ENCODE assay signal across 12 mouse cellular contexts in the genomic region with DNA sequence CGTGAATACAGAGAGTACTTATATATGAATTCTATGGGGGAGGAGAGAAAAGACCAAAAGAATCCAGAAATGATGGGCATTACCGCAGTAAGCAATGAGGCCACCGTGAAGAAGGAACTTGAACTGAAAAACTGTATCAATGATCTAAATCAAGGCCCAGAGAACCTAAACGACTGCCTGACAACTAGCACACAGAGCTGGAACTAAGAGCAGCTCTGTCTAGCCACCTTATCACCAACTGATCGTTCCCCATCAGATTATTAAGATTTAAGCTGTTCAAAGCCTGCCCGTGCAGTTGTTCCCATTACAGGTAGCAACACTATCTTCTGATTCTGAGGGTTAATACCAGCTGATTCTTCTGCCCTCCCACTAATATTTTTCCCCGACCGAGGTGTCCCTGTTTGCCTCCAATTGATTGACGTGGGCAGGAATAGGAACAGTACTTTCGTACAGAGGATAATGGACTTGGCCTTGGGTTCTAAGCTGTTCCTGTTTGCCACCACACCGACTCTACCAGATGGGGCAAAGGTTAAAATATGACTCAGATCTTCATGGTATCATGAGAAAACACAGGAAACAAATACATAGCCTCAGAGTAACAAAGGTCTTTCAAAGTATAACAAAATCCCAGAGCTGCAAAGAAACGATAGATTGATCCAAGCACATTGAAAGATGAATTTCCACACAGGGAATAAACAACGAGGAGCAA. TPM values are rescaled to one million over a fixed set of nuclear protein-coding genes. Genes with fewer than 3 reads are reported as not detected.
"Had no signal": no experiment of that assay in that cellular context is flagged by ENCODE, and none has a peak within 500 bp of the region (broad histone marks: within the 10 kb centered on the region; RNA-seq: fewer than 3 reads in every experiment).

No protein-coding gene starts in this region.

- H3K4me1 ChIP-seq: neural tube, embryonic 15.5 days had no signal

- ATAC-seq: lung, postnatal 0 days had no signal

- H3K36me3 ChIP-seq: neural tube, embryonic 15.5 days had no signal

- H3K9me3 ChIP-seq: neural tube, embryonic 15.5 days had no signal

- H3K4me3 ChIP-seq: myocyte; neural tube, embryonic 15.5 days had no signal

- H3K9ac ChIP-seq: liver, embryonic 14.5 days; neural tube, embryonic 15.5 days had no signal

- H3K27ac ChIP-seq: liver, embryonic 14.5 days; neural tube, embryonic 15.5 days had no signal

- DNase-seq: kidney, adult 18-20 months; layer of hippocampus, postnatal 36 days; lung, adult 2 months; lung, postnatal 36 days; midbrain, embryonic 14.5 days; spleen, adult 18-20 months; thymus, postnatal 36 days had no signal

- H3K27me3 ChIP-seq: neural tube, embryonic 15.5 days had no signal

- H3K4me2 ChIP-seq: neural tube, embryonic 15.5 days had no signal

RNA-seq across cellular contexts. Expression of gene Ccdc146, which starts 40.1 kb away (rescaled TPM):
- polyA plus RNA-seq: kidney, embryonic 14.5 days; myocyte had no signal
